Mouse (Mus musculus) liver, embryonic 15.5 days (tissue): ENCODE data around the gene Epb41. TPM values are rescaled to one million over a fixed set of nuclear protein-coding genes. Genes with fewer than 3 reads are reported as not detected.

Source experiments
- ATAC-seq: fragments of 200-750 bp; cut with Nextera tagmentation; 2 replicates; pipeline ENCODE4 v1.8.0; 2017; ENCODE audit warnings: moderate number of reproducible peaks, mild to moderate bottlenecking, moderate library complexity; ENCODE audit not compliant: insufficient read depth
- H3K27ac ChIP-seq: fragments of 300-500 bp; sonication (generic); replicated peaks from 2 replicates; pipeline ENCODE4 v1.5.1; 2015; ENCODE audit warnings: mild to moderate bottlenecking, inconsistent platforms
- H3K27me3 ChIP-seq: fragments of 300-500 bp; sonication (generic); 2 replicates; pipeline ENCODE4 v1.6.1; 2015; ENCODE audit warnings: mild to moderate bottlenecking, inconsistent platforms
- H3K36me3 ChIP-seq: fragments of 300-500 bp; sonication (generic); replicated peaks from 2 replicates; pipeline ENCODE4 v1.6.1; 2015; ENCODE audit warnings: moderate library complexity, mild to moderate bottlenecking, inconsistent platforms
- H3K4me1 ChIP-seq: fragments of 300-500 bp; sonication (generic); replicated peaks from 2 replicates; pipeline ENCODE4 v1.6.1; 2015; ENCODE audit warnings: inconsistent platforms
- H3K4me2 ChIP-seq: fragments of 300-500 bp; sonication (generic); 2 replicates; pipeline ENCODE4 v1.6.1; 2015; ENCODE audit warnings: moderate library complexity, mild to moderate bottlenecking, inconsistent platforms
- H3K4me3 ChIP-seq: fragments of 300-500 bp; sonication (generic); replicated peaks from 2 replicates; pipeline ENCODE4 v1.5.1; 2015; ENCODE audit warnings: mild to moderate bottlenecking, inconsistent platforms
- H3K9ac ChIP-seq: fragments of 300-500 bp; sonication (generic); 2 replicates; pipeline ENCODE4 v1.6.1; 2015; ENCODE audit warnings: moderate library complexity, mild to moderate bottlenecking, inconsistent platforms
- H3K9me3 ChIP-seq: fragments of 300-500 bp; sonication (generic); replicated peaks from 2 replicates; pipeline ENCODE4 v1.6.1; 2016; ENCODE audit warnings: inconsistent platforms
- WGBS: fragments of 180-500 bp; shearing (Covaris S2); methylation state at CpG from one replicate; pipeline ENCODE4 v1.1.7; 2015; ENCODE audit warnings: mixed read lengths; ENCODE audit not compliant: insufficient replicate concordance; 5-methylcytosine and 5-hydroxymethylcytosine counted together
- polyA plus RNA-seq: library from polyadenylated mRNA; unstranded; fragments of >200 nt; fragmentation: Nextera tagmentation; extraction: Ambion mirVana; gene quantifications from 2 replicates; pipeline ENCODE4 v1.2.1, GENCODE M21; 2015

Epb41 gene
- polyA plus RNA-seq, 1 experiment from 2014 or later: 181 TPM

DNA sequence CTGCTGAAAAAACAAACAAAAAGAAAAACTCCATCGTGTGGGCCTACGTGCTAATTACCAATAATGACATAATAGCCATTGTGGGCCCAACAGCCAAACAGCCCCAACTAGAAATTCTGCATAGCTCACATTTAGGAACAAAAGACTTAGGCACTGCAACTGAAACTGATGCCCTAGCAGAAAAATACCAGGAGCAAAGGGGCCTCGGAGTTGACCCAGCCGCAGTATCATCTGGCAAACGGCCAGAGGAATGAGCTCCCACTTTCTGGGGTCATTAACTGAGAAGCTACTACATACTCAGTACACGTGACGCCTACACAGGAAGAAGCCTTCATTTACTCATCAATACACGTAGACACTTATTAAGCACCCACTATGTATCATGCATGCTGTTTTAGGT, 12.8 kb downstream of the Epb41 start:
- H3K4me1 ChIP-seq: peaks cover 99% of the 10 kb centered on the region
- no peaks in the 10 kb centered on the region for H3K9me3 ChIP-seq
- H3K4me3 ChIP-seq: no peak overlapping the region
- H3K4me2 ChIP-seq: peak overlapping the region; percentile 60
- peak overlapping the region; percentile 99 for H3K27ac ChIP-seq
- 87% methylated on average over 8 of the region's 8 CpGs for WGBS
- peaks cover 79% of the 10 kb centered on the region for H3K36me3 ChIP-seq
- no peaks in the 10 kb centered on the region for H3K27me3 ChIP-seq
- no peak overlapping the region for H3K9ac ChIP-seq
- no peak for ATAC-seq

DNA sequence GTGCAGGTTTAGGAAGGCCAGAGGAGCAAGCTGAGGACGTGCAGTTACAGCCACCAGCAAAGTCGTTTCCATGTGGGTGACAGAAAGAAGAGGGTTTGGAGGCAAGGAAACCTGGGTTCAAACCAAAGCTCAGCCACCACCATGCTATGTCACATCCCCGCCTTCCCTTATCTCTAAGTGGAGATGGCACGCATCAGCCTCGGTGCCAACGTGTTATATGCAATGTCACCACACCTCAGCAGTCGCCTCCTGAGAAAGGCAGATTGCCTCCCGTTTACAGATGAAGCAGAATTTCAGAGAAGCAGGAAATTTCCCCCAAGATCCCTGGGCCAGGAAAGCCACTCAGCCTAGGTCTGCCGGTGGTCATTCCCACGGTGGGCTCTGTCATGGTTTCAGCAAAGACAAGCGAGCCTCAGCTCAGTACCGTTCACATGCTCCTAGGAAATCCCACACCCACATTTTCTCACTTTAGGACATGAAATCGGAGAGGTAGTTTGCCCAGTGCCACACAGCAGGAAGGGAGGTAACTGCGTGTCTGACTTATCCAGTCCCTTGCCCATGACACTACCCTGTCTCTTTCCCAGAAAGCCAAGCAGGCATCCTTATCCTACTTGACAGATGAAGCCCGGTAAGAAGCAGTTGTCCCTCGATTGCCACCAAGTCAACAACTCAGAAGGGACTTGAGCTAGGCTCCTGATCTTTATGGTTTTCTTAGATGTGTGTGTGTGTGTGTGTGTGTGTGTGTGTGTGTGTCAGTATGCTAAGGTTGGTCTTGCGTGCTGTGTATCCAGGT, 14.9 kb downstream of the Epb41 start:
- peak overlapping the region; percentile 99 for H3K27ac ChIP-seq
- peak; percentile 90 for ATAC-seq
- WGBS: 31% methylated on average over 17 of the region's 17 CpGs

DNA sequence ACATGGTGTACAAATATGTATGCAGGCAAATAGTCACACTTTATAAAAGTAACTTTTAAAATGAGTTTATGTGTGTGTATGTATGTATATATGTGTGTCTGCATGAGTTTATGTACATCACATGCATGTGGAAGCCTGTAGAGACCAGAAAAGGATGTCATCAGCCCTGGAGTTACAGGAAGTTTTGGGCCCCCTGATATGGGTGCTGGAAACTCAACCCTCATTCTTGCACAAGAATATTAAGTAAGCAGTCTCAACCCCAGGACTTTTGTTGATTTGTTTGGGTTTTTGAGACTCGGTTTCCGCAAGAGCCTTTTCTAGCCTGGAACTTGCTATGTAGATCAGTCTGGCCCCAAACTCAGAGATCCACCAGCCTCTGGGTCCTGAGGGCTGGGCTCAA, 15.6 kb downstream of the Epb41 start:
- Histone ChIP-seq H3K27ac (peak overlapping the region; percentile 99), H3K36me3 (peaks cover 77% of the 10 kb centered on the region), H3K27me3 (no peaks in the 10 kb centered on the region), H3K4me3 (peak overlapping the region; percentile 21), H3K9me3 (no peaks in the 10 kb centered on the region), H3K9ac (peak overlapping the region; percentile 55; the same call in 1 of the 2 replicates), H3K4me1 (peaks cover 96% of the 10 kb centered on the region), H3K4me2 (peak overlapping the region; percentile 60)
- WGBS: 82% methylated on average over 2 of the region's 2 CpGs
- ATAC-seq: no peak

More for the DNA sequence above, 14.9 kb downstream of the Epb41 start:
- H3K4me1 ChIP-seq: peaks cover 97% of the 10 kb centered on the region
- H3K4me3 ChIP-seq: peak overlapping the region; percentile 38
- peaks cover 78% of the 10 kb centered on the region for H3K36me3 ChIP-seq
- peak overlapping the region; percentile 55 for H3K9ac ChIP-seq
- H3K27me3 ChIP-seq: no peaks in the 10 kb centered on the region
- H3K4me2 ChIP-seq: peak overlapping the region; percentile 60
- H3K9me3 ChIP-seq: no peaks in the 10 kb centered on the region

DNA sequence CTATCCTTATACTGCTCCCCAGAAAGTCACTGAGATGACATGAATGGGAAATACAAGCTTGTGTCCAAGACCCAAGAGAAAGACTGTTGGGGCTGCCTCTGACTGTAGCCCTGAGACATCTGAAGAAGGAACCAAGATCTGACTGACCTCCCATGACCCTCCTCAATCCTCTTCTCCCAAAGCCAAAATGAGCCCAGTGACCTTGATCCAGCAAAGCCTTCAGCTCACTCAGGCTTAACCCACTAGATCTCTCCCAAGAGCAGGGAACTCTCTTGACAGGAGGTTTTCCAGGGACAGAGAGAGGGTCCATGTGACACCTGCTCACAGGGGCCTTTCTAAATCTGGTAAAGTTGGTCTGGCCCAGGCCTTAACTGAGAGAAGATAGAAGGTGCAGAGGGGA, 17.8 kb downstream of the Epb41 start:
- H3K4me1 ChIP-seq: peaks cover 85% of the 10 kb centered on the region
- H3K9ac ChIP-seq: no peak overlapping the region
- H3K27me3 ChIP-seq: no peaks in the 10 kb centered on the region
- no peak overlapping the region for H3K4me2 ChIP-seq
- H3K36me3 ChIP-seq: peaks cover 71% of the 10 kb centered on the region
- H3K27ac ChIP-seq: peak overlapping the region; percentile 99
- ATAC-seq: no peak
- no peak overlapping the region for H3K4me3 ChIP-seq
- no peaks in the 10 kb centered on the region for H3K9me3 ChIP-seq

DNA sequence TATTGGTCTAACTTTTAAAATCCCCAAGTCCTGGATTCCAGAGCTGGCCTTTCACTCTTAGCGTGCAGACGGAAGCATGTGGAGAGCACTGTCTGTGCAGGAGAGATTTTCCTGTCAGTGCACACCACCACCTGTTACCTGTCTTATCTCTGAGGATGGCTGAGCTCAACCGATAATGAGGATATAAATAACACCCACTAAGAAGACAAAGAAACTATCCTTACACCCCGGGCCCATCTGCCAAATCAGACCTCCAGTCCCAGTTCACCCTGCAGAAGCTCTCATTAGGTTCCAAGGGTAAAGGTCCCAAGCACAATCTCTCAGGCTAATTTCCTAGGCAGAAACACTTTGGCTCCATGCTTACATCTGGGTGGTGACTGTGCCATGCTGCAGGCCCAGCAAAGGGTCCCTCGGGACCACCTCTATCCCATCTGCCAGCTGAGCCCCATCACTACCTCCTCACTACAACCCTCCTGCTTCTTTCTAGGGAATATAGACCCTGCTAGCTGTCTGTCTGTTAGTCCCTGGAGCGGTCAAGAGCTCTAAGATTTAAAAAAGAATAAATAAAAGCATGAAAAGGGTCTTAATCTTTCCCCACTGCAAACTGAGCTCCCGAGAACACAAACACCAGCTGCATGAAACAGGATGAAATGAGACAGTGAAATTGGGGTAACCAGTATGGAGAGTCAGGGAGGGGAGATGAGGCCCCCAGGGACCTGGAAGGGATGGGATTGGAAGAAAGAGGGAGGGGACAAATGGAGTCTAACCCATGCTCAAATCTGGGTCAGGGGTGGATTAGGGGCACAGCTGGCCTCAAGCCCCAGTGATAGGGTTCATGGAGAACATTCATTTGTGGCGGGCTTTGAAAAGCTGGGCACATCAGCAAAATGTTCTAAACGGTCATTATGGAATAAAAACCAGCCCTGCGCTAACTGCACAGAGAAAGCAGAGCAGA, 23.5 kb downstream of the Epb41 start:
- Histone ChIP-seq H3K4me3 (no peak overlapping the region), H3K36me3 (peaks cover 58% of the 10 kb centered on the region), H3K27ac (0 out of 2 replicates have a peak overlapping the region, but pooled peaks have one; percentile 0), H3K4me2 (peak overlapping the region; percentile 100; the same call in 1 of the 2 replicates), H3K9ac (no peak overlapping the region), H3K27me3 (peaks cover 9% of the 10 kb centered on the region; the same call in 1 of the 2 replicates), H3K9me3 (no peaks in the 10 kb centered on the region), H3K4me1 (peaks cover 79% of the 10 kb centered on the region)
- WGBS: 65% methylated on average over 10 of the region's 10 CpGs
- no peak for ATAC-seq

DNA sequence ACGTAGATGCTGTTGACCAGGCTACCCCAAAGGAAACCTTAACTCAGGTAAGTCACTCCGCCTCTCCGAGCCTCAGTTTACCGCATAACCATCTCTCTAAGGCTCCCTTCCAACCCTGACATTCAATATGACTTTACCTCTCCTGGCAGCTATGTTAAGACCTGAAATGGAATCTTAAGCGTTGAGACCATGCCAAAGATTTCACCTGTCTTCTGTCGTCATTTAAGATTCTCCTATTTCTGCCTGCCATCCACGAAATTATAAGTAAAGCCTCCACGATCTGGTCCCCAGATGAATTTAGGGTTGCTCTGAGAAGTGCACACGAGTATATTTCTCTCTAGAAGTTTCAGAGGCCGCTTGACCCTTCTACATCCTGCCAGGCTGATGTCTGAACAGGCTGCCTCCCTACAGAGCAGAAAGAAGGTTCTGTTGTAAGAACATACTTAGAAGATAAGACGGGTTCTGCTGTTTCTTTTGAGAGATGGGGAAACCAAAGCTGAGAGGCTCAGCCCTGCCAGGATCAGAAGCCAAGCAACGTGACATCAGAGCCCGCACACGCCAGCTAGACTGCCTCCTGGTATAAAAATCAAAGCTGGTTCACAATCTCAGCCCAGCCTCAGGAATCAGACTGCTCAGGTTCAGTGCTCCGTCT, 25.4 kb downstream of the Epb41 start:
- Histone ChIP-seq H3K27ac (peak overlapping the region; percentile 72), H3K4me2 (peak overlapping the region; percentile 100), H3K9ac (peak overlapping the region; percentile 52), H3K4me1 (peaks cover 78% of the 10 kb centered on the region), H3K4me3 (peak overlapping the region; percentile 76), H3K9me3 (no peaks in the 10 kb centered on the region), H3K36me3 (peaks cover 40% of the 10 kb centered on the region), H3K27me3 (peaks cover 9% of the 10 kb centered on the region; the same call in 1 of the 2 replicates)
- 8% methylated on average over 15 of the region's 15 CpGs for WGBS
- ATAC-seq: no peak

DNA sequence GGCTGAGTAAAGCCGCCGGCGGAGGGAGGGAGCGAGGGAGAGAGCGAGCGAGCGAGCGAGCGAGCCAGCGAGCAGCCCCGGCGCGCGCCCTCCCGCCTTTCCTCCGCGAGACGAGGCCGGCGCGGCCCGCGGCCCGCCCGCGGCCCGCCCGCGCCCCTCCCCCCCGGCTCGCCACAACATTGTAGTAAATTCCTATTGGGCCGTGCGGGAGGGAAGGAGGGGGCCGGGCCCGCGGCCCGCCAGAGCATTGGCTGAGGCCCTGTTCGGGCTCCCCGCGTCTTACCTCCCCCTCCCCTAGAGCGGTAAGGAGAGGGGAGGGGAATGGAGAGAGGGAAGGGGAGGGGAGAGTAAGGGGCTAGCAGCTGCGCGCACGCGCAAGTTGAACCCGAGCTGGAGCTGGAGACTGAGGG, 26.1 kb downstream of the Epb41 start:
- Histone ChIP-seq H3K27ac (peak overlapping the region; percentile 64), H3K36me3 (peaks cover 42% of the 10 kb centered on the region), H3K4me2 (peak overlapping the region; percentile 100), H3K4me3 (peak overlapping the region; percentile 76), H3K4me1 (peaks cover 85% of the 10 kb centered on the region), H3K9me3 (no peaks in the 10 kb centered on the region), H3K27me3 (peaks cover 9% of the 10 kb centered on the region; the same call in 1 of the 2 replicates), H3K9ac (peak overlapping the region; percentile 84)
- peak; percentile 94 for ATAC-seq
- 0% methylated on average over 29 of the region's 46 CpGs for WGBS

DNA sequence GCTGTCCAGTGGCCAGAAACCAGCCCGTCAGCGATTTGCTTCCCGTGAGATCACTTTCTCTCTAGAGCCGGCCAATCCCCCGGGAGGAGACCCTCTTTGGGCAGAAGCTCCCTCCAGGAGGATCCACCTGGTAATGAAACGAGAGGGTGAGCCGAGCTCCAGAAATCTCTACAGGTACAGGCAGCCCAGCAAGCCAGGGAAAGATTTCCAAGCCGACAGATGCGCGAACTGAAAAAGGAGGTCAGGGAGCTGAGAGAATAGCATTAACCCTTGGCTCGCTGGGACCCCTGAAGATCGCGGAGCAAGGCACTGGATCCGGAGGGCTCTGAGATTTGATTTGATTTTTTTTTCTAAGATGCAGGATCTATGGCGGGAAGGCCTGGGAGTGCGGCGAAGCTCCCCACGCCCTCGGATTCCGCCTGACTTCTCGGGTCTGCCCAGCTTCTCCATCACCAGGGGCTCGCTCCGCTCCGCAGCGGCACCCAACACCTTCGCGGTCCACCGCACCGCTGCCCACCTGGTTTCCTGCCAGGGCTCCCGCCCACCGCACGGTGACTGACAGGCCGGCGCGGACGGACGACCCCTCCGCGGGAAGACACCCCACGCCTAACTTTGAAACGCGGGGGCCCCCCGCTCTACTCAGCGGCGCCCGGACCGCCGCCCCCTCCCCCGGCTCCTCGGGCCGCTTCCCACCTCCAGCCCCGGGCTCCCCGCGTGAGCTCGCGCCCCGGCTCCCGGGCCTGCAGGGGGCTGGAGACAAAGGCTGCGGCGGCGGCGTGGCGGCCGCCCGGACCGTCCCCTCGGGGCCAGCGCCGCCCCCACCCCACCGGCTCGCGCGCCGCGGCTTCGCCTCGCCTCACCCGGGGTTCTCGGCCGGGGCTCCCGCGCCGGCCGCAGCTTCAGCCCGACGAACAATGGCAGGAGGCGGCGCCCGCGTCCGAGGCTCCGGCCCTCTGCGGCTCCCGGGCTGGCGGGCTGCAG, 26.8 kb downstream of the Epb41 start:
- peak overlapping the region; percentile 100 for H3K4me2 ChIP-seq
- ATAC-seq: peak; percentile 43
- H3K4me1 ChIP-seq: peaks cover 86% of the 10 kb centered on the region
- peak overlapping the region; percentile 64 for H3K27ac ChIP-seq
- H3K9ac ChIP-seq: peak overlapping the region; percentile 84
- 3% methylated on average over 87 of the region's 95 CpGs for WGBS
- peaks cover 40% of the 10 kb centered on the region for H3K36me3 ChIP-seq
- H3K9me3 ChIP-seq: no peaks in the 10 kb centered on the region
- H3K4me3 ChIP-seq: peak overlapping the region; percentile 76
- peaks cover 9% of the 10 kb centered on the region; the same call in 1 of the 2 replicates for H3K27me3 ChIP-seq

DNA sequence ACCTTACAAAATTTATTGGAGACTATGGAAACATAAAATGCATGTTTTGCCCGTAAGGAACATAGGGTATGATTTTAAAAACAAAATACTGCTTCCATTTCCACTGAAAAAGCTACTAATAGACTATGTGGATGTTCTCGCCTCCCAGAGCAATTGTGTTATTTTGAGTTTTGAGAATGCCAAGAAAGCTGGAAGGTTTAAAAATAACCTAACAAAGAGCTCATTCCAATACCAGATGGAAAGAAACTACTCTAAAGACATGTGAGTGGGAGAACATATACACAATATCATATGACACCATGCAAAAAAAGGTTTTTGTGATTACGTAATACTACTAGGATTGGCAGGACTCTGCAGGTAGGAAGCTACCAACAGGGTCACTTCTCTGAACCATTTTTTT, 31.4 kb downstream of the Epb41 start:
- peaks cover 86% of the 10 kb centered on the region for H3K4me1 ChIP-seq
- no peak for ATAC-seq
- H3K27ac ChIP-seq: no peak overlapping the region
- no peak overlapping the region for H3K4me2 ChIP-seq
- H3K36me3 ChIP-seq: peaks cover 32% of the 10 kb centered on the region
- no peak overlapping the region for H3K4me3 ChIP-seq
- WGBS: 84% methylated on average over 3 of the region's 3 CpGs
- peaks cover 9% of the 10 kb centered on the region; the same call in 1 of the 2 replicates for H3K27me3 ChIP-seq
- H3K9me3 ChIP-seq: no peaks in the 10 kb centered on the region
- no peak overlapping the region for H3K9ac ChIP-seq
